Mouse (Mus musculus) CD4-positive helper T cell, adult 2 months (primary cell): ENCODE results near the gene Csnk2b.

Experiments used
- DNase-seq: peaks from one replicate; pipeline ENCODE4 v3.0.0-alpha.2; 2012; ENCODE audit warnings: low read depth, missing footprints, low spot score

Gene Csnk2b

DNA sequence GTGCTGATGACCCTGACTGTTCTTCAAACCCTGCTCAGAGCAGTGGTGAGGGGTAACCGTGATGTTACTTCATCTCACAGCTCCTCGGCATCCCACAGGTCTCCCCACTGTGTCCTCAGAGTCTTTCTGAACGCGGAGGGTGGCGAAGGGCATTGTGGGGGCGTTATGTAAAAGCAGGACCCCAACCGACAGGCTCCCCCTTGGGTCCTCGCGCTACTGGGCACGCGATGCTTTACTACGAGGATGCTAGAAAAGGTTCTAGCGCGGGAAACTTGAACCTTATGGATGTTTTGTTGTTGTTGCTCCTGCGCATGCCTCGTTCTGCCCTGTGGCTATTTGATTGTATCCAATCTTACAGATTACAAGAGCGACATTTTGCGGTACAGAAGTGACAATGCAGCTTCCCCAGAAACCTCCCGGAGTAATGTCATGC lies at the start of gene Csnk2b:
Gene Csnk2b, minus strand, starts transcription at position 183 of the 433 bp plus-strand sequence.
- DNase-seq, result peak; percentile 77

DNA sequence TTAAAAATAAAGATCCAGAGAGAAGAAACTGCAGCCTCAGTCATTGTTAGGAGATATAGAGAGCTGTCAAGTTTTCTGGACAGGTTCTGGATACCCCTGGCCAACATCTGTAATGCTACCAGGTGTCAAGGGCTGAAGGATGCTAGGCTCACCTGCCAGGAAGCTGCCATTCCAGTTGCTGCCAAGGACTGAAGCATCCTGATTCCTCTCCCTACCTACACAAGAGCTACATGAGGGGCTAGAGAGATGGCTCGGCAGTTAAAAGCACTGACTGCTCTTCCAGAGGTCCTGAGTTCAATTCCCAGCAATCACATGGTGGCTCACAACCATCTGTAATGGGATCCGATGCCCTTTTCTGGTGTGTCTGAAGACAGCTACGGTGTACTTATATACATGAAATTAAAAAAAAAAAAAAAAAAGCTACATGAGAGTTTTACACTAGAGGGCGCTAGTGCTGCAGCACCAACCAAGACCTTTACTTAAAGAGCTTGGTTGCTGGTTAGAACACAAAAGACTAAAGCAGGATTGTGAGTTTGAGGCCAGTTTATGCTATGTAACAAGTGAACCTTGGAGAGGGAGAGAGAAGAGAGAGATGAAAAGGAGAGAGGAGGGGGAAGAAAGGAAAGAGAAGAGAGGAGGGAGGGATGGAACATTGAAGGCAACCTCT lies 46.8 kb upstream of the Csnk2b start:
- DNase-seq, result peak; percentile 87

DNA sequence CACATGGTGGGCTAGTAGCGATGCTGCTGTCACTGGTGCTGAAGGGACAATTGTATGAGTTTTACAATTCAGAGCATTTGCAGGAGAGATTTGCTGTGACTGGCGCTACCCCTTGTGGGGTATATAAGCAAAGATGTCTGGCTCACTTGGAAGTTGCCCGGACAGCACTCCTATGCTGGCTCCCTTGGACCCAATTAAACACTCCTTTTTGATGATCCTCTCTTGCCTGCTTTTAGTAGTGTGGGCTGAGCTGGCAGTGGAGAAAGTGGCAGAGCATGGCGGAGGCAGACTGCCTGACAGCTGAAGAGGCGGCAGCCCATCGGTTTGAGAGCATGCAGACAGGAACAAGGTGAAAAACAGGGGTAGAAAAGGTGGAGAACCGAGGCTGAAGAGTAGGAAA lies 45.9 kb upstream of the Csnk2b start:
- DNase-seq, result no peak

DNA sequence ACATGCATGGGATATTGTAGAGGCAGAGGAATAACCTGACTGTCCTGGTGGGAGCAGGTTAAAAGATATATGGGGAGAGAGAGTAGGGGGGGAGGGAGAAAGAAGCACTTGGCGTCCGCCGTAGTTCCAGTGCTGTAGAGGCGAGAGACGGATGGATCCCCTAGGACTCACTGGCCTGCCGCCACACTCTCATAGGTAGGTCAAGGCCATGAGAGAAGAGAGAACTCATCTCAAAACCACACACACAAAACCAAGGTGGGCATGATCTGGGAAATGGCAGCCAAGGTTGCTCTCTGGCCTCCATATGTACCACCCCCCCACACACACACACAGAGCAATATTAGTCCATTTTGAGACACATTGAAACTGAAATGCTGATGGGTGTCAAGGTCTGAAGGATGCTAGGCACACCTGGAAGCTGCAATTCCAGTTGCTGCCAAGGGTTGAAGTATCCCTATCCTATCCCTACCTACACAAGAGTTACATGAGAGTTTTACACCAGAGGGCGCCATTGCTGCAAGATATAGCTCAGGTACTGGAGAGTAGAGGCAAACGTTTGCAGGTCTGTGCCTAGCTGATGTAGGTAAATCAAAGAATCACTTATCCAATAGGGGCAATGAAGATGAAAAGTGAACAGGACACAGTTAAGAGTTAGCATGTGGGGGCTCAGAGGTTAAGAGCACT lies 44.6 kb upstream of the Csnk2b start:
- peak; percentile 89 for DNase-seq

DNA sequence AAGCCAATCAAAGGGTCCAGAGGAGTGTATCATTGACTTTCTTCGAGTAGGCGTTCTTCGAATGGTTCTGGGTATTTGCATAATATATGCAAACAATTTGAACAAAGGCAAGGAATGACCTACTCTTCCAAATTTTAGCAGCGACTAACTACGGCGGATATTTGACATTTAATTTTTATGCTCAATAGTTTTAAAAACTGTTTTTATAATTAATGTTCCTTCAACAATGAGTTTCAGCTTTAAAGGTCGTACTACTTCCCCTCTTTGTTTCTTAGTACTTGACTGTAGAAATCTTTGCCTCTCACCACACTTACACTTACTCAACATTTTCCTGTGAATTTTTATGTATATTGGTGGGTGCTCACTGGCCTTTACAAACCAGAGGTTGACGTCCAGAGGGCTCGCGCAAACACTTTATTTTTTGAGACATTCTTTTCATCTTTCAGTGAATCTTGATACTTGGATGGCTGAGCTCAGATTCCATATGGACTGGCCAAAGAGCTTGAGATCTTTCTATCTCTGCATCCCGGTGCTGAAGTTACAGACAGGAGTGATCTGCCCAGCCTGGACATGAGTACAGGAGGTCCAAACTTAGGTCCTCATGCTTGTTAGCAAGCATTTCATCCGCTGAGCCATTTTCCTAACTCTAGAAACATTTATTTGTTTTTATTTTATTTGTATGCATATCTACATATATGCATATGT lies 43.8 kb upstream of the Csnk2b start:
- no peak for DNase-seq

DNA sequence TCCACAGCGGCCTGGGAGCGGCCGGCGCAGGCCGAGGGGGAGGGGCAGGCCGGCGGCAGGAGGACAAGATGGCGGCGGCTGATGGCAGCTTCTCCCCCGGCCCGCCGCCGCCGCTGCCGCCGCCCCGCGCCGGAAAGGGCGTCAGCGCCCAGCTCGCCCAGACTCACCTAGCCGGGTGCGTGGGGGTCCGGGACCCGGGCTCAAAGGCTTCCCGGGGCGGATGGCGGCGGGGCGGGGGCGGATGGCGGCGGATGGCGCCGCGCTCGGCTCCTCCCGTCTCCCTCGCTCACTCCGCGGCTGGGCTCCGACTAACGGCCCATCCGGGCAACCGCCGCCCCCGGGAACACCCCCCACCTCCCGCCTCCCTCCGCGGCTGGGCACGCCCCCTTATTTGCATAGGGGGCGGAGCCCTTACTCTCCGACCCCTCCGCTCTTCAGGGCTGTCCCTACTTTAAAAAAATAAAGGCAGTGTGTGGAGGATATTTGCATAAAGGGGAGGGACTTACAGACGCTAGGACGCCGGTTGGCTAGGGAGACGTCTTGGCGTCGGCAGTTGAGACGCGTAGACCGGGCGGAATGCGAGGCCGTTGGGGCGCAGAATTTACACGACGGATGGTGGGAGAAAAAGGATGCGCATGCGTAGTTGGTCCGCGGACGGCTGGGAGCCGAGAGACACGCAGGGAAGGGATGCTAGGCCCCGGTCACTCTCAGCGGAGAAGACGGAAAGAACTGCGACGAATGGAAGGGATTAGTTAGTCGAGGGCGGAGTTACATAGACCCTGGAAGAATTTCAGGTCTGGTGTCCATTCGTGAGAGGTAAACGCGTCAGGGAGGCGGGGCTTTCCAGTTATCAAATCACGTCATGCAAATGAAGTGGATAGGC lies 43.0 kb upstream of the Csnk2b start, which contains the start of gene Prrc2a:
Gene Prrc2a, minus strand, starts transcription at position 330 of the 883 bp plus-strand sequence.
- DNase-seq, result peak; percentile 99

DNA sequence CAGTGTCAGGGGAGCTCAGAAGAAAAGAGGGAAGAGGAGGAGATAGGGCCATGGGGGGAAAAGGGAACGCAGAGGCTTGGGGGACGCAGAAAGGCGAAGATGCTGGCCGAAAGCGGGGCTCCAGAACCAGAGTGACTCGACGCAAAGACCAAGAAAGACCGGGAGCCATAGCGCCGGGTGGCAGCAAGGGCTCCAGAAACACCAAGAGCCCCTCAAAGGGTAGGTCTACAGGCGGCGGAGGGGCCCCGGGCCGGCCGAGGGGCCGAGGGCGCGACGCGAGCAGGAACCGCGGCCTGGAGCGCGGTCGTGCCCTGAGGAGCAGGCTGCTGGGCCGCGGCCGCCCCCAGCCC lies 42.3 kb upstream of the Csnk2b start:
- DNase-seq, result no peak

DNA sequence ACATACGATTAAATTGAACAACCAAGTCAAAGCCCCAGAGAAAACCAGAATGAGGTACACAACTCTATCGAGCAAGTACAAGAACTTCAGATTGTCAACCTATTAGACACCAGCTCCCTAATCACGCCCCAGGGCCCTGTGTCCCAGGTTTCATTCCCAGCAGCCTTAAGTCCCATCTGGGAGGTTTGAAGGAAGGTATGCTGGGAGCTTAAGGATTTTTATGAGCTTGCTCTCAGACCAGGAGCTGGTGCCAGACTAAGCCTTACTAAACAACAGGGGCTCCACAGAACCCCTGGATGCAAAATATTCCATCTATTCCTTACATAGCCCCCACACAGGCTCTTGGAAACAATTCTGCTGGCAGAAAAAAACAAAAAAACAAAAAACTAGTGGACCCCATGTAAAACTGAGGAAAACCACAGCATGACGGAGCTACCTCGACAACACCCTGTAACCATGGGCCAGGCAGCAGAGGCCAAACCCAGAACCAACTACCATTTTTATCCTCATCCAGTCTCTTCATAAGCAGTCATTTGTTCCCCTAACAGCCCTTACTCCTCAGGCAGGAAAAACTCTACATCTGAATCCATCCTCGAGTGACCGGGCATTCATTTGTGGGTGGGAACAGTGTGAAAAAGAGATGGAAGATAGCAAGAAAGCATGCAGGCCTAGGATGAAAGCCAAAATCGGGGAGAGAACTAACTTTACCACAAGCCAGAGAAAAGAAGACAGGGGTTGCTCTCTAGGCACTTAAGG lies 41.7 kb upstream of the Csnk2b start:
- DNase-seq, result peak; percentile 37

DNA sequence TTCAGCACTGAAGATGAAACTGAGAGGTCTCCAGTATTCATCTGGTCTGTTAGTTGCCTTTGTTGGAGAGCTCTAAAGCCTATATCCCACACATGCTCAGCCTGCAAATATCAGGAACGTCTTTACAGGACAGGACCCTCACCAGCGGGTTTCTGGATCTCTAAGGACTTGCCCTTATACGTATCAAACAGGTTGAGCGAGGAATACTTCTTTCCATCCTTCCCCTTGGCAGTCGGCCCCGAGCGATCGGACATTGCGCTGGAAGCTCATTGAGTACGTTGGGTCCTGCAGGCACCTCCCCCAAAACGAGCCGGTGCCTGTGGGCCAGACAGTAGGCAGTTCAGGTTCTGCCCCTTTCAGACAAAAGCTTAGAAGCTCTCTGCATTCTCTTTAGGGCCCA lies 40.9 kb upstream of the Csnk2b start:
- DNase-seq, result no peak

DNA sequence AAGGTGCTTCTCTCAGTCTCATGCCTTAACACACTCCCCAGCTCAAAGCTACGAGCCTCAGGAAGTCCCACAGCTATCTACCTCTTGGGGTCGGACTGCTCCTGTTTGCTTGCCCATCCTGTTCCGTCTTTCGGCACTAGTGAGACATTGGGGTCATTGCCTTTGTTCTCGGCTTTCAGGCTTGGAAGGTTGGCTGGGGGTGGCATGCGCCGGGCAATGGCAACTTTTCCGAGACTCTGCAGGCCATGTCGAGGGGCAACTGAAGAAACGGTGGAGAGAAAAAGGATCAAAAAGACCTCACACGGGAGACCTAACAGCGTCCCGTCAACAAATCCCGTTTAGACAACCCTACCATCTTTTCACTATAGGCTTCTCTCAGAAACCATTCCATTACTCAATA lies 40.3 kb upstream of the Csnk2b start:
- no peak for DNase-seq

DNA sequence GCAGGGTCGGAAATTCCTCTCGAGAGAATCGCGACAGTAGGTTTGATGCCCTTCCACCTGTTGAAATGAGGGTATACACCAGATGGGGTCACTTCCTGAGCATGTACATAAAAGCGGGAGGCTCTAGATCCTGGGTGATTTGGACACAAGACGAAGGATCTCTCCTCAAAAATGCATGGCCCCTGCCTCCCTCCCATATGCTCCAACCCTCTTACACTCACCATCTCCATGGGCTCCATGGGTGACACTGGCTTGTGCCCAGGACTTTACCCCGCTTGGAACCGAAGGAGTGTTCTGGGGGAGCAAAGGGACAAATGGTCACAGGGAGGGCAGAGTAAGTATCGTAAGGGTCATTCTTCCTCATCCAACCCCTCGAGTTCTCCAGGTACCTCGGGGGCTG lies 39.6 kb upstream of the Csnk2b start:
- no peak for DNase-seq

DNA sequence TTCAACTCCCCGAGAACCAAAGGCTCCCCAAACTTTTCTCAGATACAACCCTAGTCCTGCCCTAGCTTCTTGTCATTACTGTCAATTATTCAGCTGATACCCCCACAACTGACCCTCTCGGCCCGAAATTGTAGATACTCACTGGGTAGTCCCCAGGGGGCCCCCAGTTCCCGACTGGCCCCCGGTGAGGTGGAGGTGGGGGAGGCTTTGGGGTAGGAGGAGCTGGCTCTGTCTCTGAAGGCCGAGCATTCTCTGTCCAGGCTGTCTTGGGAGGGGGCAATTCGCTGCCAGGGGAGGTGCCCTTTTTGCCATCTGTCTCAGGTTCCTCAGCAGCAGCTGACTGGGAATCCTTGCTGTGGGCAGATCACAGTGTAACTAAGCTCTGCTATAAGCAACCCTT lies 37.8 kb upstream of the Csnk2b start:
- no peak for DNase-seq

DNA sequence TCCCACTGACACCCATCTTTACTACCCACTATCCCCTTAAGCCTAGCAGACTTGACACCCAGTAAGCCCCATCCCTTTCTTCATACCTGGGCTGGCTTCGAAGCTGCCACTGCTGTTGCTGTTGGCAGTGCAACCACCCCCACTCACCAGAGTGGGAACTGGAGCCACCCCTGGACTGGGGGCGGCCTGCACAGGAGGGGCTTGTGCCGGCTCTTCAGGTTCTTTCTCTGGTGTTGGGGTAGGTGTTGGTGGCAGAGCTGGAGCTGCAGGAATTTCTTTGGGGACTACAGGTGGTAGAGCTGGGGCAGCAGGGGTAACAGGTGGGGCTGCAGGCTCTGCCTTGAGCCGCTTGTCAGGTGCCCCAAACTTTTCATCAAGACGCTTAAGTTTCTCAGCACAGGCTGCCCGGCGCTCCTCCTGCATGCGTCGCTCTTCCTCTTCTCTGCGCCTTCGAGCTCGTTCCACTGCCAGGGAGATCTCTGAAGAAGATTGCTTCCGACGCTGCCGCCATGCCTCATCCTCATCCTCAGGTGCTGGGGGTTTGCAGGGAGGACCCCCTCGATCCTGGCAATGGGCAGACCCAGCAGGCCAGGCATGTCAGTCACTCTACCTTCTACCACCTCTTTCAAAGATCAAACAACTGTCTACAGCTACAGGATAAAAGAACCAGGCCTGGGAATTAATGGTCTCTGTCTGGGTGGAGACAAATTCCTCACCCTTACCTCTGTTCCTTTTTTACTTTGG lies 37.2 kb upstream of the Csnk2b start:
- DNase-seq, result no peak

DNA sequence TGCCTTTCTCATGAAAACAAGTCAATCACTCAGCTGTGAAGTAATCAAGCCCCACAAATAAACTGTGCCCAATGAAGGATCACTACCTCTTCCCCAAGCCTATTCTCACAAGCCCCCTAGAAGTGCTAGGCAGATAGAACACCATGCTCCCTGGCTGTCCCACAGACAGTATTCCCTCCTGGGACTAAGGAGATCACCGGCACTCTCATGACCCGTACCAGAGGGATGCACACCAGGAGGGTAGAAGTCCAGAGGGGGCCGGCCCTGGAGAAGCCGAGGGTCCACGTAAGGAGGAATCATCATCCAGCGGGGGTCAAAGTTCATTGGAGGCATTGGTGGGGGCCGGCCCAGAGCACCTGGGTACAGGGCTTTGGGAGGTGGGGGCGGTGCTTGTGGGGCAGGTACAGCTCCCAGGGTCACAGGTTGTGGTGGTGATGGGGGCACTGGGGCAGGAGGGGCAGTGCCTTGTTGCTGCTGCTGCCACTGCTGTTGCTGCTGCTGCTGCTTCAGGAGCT lies 35.9 kb upstream of the Csnk2b start:
- no peak for DNase-seq

DNA sequence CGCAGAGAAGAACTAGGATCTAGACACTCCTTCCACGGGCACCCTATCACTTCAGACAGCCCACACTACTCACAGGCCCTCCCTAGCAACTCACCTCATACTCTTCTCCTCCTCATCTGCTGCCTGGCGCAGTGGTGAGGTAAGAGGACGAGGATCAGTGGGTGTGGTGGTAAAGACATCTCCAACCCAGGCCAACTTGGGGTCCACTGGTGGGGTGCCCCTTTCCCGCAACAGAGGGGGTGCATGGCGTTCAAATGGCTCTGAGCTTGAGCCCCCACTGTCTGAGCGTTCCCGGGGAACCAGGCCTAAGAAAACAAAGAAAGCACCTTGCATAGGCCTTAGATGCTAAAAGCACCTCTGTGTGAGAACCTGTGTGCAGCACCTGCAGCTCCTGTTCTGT lies 35.4 kb upstream of the Csnk2b start:
- no peak for DNase-seq

DNA sequence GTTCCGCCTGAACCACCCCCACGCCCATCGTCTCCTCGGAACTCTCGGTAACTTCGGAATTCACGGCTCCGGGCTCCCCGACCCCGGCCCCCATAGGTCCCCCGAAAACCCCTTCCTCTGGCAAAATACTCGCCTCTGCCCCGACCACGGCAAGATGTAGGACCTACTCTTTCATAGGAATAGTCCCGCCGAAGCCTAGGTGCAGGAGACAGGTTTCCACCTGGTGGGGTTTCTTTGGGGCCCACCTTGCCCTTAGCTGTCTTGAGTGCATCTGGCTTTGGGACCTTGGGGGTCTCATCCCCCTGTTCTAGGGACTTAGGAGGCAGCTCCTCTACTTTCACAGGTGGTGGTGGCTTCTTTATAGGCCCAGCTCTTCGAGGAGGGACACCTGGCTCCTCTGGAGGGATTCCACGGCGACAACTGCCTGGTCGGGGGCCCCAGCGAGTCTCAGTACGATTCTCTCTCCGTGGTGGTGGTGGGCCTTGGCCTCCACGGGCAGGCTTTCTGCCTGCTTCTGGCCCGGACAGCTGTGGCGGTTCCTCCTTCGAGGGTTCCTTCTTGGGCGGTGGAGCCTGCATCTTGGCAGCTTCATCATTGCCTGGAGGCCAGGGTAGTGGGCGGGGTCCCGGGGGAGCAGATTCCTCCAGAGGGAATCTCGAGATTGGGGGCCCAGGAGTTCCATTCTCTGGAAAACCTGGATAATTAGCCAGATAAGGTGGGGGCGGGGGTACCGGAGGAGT lies 34.8 kb upstream of the Csnk2b start:
- no peak for DNase-seq

DNA sequence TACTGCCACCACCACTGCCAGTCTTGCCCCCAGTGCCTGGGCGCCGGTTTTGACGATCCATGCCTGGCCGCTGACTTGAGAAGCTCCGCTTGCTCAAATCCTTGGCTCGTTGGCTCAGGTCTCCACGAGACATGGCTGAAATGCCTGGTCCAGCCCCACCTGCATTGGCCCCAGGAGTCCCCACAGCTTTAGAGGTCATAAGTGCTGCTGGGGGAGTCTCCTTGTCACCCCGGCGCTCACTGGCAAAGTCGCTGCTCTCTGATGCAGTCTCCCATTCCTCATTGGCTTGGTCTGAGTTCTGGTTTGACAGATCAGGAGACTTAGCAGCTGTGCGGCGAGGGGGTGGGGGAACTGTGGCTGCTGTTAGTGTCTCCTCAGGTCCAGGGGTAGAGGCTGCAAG lies 33.6 kb upstream of the Csnk2b start:
- no peak for DNase-seq

DNA sequence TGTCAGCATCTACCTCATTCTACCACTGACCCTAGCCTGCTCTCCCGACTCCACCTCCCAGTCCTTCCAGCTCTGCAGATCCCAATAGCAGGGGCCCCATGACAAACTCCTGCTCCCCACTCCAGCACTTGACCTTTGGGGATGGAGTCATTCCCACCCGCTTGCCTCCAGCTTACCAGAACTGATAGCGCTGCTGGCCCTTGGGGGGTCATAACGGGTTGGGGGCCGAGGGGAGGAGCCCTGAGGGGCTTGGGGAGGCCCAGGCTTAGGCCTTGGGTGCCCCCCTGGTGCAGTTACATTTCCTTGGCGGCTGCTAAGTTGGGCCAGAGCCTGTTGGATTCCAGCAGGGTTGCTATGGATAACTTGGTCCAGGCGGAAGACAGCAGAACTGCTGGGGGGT lies 32.8 kb upstream of the Csnk2b start:
- DNase-seq, result no peak

DNA sequence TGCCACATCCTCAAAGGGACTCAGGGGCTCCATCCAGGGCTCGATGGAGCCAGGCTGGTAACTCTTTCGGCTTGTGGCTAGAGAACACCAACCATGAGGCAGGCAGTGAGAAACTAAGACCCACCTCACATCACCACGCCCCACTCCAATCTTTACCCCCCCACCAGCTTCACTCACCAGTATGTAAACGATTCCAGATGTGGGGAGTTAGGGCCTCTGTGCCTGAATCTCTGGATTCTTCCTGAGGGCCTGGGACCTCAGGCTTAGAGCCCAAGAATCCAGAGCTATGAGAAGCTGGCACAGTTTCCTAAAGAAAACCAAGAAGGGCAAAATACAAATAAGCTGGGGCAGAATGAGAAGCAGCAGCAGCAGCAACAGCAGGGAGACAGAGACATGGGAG lies 32.1 kb upstream of the Csnk2b start:
- no peak for DNase-seq
